Mouse (Mus musculus): Measurements from ENCODE around the gene Mrpl10. TPM values are rescaled to one million over a fixed set of nuclear protein-coding genes. Genes with fewer than 3 reads are reported as not detected.

Mrpl10 gene
- total and polyA plus RNA-seq, 2 experiments from 2014 or later: 55.5 to 62.0 TPM

GRCm38 (mm10) chr11:97019345-97019708 is 22.0 kb upstream of the Mrpl10 start:
- no peak overlapping the region for H3K9ac ChIP-seq
- ATAC-seq: no peak
- no peaks in the 10 kb centered on the region; the same call in 1 of the 2 replicates for H3K4me1 ChIP-seq (ENCODE audit: insufficient read depth)
- H3K27ac ChIP-seq (ENCODE audit: low read depth, low read length): no peak overlapping the region
- DNase-seq: no peak
- 0 out of 2 replicates have a peak overlapping the region, but pooled peaks have one; percentile 22 for H3K4me3 ChIP-seq (ENCODE audit: low read depth, low read length)
- no peak for TF ChIP-seq CTCF (IDR thresholded peaks at IDR 0.05; ENCODE audit: low read depth)
- H3K27me3 ChIP-seq (ENCODE audit: insufficient read depth, low read length): peaks cover 84% of the 10 kb centered on the region
- H3K4me2 ChIP-seq (ENCODE audit: low read depth): no peak overlapping the region
- 4% methylated on average over 13 of the region's 13 CpGs for WGBS
- no peaks in the 10 kb centered on the region for H3K36me3 ChIP-seq (ENCODE audit: insufficient read depth)
- H3K9me3 ChIP-seq (ENCODE audit: low read length): no peaks in the 10 kb centered on the region

DNA sequence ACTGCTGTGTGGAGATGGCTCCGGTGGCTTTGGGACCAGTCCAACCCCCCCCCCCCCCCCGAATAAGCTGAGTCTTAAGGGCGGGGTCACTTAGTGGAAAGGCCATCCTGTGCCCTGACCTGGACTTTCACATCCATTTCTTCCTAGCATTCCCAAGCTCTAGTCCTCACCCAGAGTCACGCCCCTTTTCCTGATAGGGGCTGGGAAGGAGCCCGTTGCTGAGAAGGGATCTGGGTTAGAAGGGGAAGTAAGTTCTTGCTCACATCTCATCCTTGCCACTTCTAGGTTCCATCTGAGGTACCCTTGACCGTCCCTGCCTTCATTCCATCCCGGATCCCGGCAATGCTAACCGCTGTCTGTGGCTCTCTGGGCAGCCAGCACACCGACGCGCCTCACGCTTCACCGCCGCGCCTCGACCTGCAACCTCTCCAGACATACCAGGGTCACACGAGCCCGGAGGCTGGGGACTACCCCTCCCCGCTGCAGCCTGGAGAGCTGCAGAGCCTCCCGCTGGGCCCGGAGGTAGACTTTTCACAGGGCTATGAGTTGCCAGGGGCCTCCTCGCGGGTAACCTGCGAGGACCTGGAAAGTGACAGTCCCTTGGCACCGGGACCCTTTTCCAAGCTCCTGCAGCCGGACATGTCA is 20.1 kb upstream of the Mrpl10 start:
- ATAC-seq (no peak), DNase-seq (no peak)
- H3K27me3 ChIP-seq (ENCODE audit: insufficient read depth, low read length): peaks cover 74% of the 10 kb centered on the region
- H3K4me2 ChIP-seq (ENCODE audit: low read depth): peak overlapping the region; percentile 68
- no peaks in the 10 kb centered on the region; the same call in 1 of the 2 replicates for H3K4me1 ChIP-seq (ENCODE audit: insufficient read depth)
- no peak for TF ChIP-seq CTCF (IDR thresholded peaks at IDR 0.05; ENCODE audit: low read depth)
- no peak overlapping the region for H3K9ac ChIP-seq
- peak overlapping the region; percentile 45 for H3K4me3 ChIP-seq (ENCODE audit: low read depth, low read length)
- H3K9me3 ChIP-seq (ENCODE audit: low read length): no peaks in the 10 kb centered on the region
- 2% methylated on average over 25 of the region's 27 CpGs for WGBS
- no peak overlapping the region for H3K27ac ChIP-seq (ENCODE audit: low read depth, low read length)
- H3K36me3 ChIP-seq (ENCODE audit: insufficient read depth): no peaks in the 10 kb centered on the region

- Histone ChIP-seq H3K4me1 (ENCODE audit: insufficient read depth) (no peaks in the 10 kb centered on the region; the same call in 1 of the 2 replicates), H3K27me3 (ENCODE audit: insufficient read depth, low read length) (peaks cover 66% of the 10 kb centered on the region), H3K9me3 (ENCODE audit: low read length) (no peaks in the 10 kb centered on the region), H3K9ac (peak overlapping the region; percentile 55), H3K4me3 (ENCODE audit: low read depth, low read length) (peak overlapping the region; percentile 45), H3K4me2 (ENCODE audit: low read depth) (peak overlapping the region; percentile 68), H3K27ac (ENCODE audit: low read depth, low read length) (no peak overlapping the region), H3K36me3 (ENCODE audit: insufficient read depth) (no peaks in the 10 kb centered on the region)
- WGBS: 1% methylated on average over 50 of the region's 50 CpGs
- DNase-seq: peak; percentile 76
- ATAC-seq: peak; percentile 78
- TF ChIP-seq CTCF (IDR thresholded peaks at IDR 0.05; ENCODE audit: low read depth): peak; percentile 74
These were observed 19.4 kb upstream of the Mrpl10 start for GRCm38 (mm10) chr11:97021873-97022484.

- TF ChIP-seq CTCF (IDR thresholded peaks at IDR 0.05; ENCODE audit: low read depth): no peak
- H3K27ac ChIP-seq (ENCODE audit: low read depth, low read length): no peak overlapping the region
- no peak overlapping the region for H3K4me2 ChIP-seq (ENCODE audit: low read depth)
- ATAC-seq (no peak), DNase-seq (no peak)
- H3K36me3 ChIP-seq (ENCODE audit: insufficient read depth): no peaks in the 10 kb centered on the region
- H3K9ac ChIP-seq: no peak overlapping the region
- no peaks in the 10 kb centered on the region; the same call in 1 of the 2 replicates for H3K4me1 ChIP-seq (ENCODE audit: insufficient read depth)
- no peak overlapping the region for H3K4me3 ChIP-seq (ENCODE audit: low read depth, low read length)
- H3K27me3 ChIP-seq (ENCODE audit: insufficient read depth, low read length): peaks cover 49% of the 10 kb centered on the region
- no peaks in the 10 kb centered on the region for H3K9me3 ChIP-seq (ENCODE audit: low read length)
- WGBS: 24% methylated on average over 10 of the region's 10 CpGs
These were observed 16.4 kb upstream of the Mrpl10 start for GRCm38 (mm10) chr11:97024977-97025376.

- H3K27me3 ChIP-seq (ENCODE audit: insufficient read depth, low read length): peaks cover 40% of the 10 kb centered on the region
- no peak overlapping the region for H3K9ac ChIP-seq
- ATAC-seq (peak; percentile 60), DNase-seq (peak; percentile 92)
- H3K4me1 ChIP-seq (ENCODE audit: insufficient read depth): peaks cover 6% of the 10 kb centered on the region
- peak overlapping the region; percentile 21 for H3K4me3 ChIP-seq (ENCODE audit: low read depth, low read length)
- 2% methylated on average over 17 of the region's 17 CpGs for WGBS
- peak; percentile 98 for TF ChIP-seq CTCF (IDR thresholded peaks at IDR 0.05; ENCODE audit: low read depth)
- no peaks in the 10 kb centered on the region for H3K36me3 ChIP-seq (ENCODE audit: insufficient read depth)
- no peak overlapping the region for H3K27ac ChIP-seq (ENCODE audit: low read depth, low read length)
- H3K4me2 ChIP-seq (ENCODE audit: low read depth): peak overlapping the region; percentile 47
- no peaks in the 10 kb centered on the region for H3K9me3 ChIP-seq (ENCODE audit: low read length)
These were observed 15.5 kb upstream of the Mrpl10 start for GRCm38 (mm10) chr11:97025721-97026344.

GRCm38 (mm10) chr11:97029686-97030417 is 11.5 kb upstream of the Mrpl10 start, which contains the start of gene Scrn2:
Gene Scrn2 (plus strand): TSS chr11:97029938.
- 1% methylated on average over 25 of the region's 25 CpGs for WGBS
- H3K4me3 ChIP-seq (ENCODE audit: low read depth, low read length): peak within 1 kb of the TSS; percentile 59
- H3K27me3 ChIP-seq (ENCODE audit: insufficient read depth, low read length): 0 out of 2 replicates have a peak, but pooled peaks cover under 1% of the 10 kb centered on the region
- no peak within 1 kb of the TSS for H3K27ac ChIP-seq (ENCODE audit: low read depth, low read length)
- H3K36me3 ChIP-seq (ENCODE audit: insufficient read depth): no peaks in the 10 kb centered on the region
- ATAC-seq: peak; percentile 92
- TF ChIP-seq CTCF (IDR thresholded peaks at IDR 0.05; ENCODE audit: low read depth): peak; percentile 90
- H3K9me3 ChIP-seq (ENCODE audit: low read length): no peaks in the 10 kb centered on the region
- peak; percentile 91 for DNase-seq
- peak within 1 kb of the TSS; percentile 57 for H3K9ac ChIP-seq
- peaks cover 6% of the 10 kb centered on the region; the same call in 1 of the 2 replicates for H3K4me1 ChIP-seq (ENCODE audit: insufficient read depth)
- peak within 1 kb of the TSS; percentile 75 for H3K4me2 ChIP-seq (ENCODE audit: low read depth)
